Mouse (Mus musculus): ENCODE data around the gene Slc6a11.

GRCm38 (mm10) chr6:114195998-114196397 is 65.0 kb downstream of the Slc6a11 start:
- TF ChIP-seq CTCF (IDR thresholded peaks at IDR 0.05; ENCODE audit: insufficient read depth, low read length) (no peak), POLR2A (IDR thresholded peaks at IDR 0.05; ENCODE audit: borderline replicate concordance, extremely low read depth, low read depth, low read length) (no peak)

All from lung, adult 2 months (tissue).